Mouse (Mus musculus) ES-Bruce4 (cell line): ENCODE measurements at regions not wholly inside any gene's neighbourhood (a gene's known extent, or its start where the extent isn't known, plus 50 kb on each side); places are given as distances from the start of the nearest gene placed in this dataset.
A peak's percentile ranks its signal among the peaks of the same experiment; 100 is the strongest.

Experiments used
- H3K27ac ChIP-seq: 2 replicates; pipeline ENCODE4 v1.5.1; 2012; ENCODE audit warnings: low read length, inconsistent platforms; ENCODE audit not compliant: insufficient read depth
- H3K27me3 ChIP-seq: 2 replicates; pipeline ENCODE4 v1.6.1; 2012; ENCODE audit warnings: mild to moderate bottlenecking, low read length, inconsistent platforms; ENCODE audit not compliant: control insufficient read depth, poor library complexity, insufficient read depth, severe bottlenecking
- H3K36me3 ChIP-seq: 2 replicates; pipeline ENCODE4 v1.6.1; 2012; ENCODE audit warnings: inconsistent platforms, mild to moderate bottlenecking, low read length, moderate library complexity; ENCODE audit not compliant: control insufficient read depth, poor library complexity, insufficient read depth, severe bottlenecking
- H3K4me1 ChIP-seq: one replicate; pipeline ENCODE4 v1.8.1; 2011; ENCODE audit warnings: low read length; ENCODE audit not compliant: control insufficient read depth, insufficient read depth
- H3K4me3 ChIP-seq: 2 replicates; pipeline ENCODE4 v1.5.1; 2011; ENCODE audit warnings: low read depth, mild to moderate bottlenecking, low read length
- H3K9ac ChIP-seq: 2 replicates; pipeline ENCODE4 v1.6.1; 2012; ENCODE audit warnings: low read depth, mild to moderate bottlenecking, inconsistent platforms; ENCODE audit not compliant: poor library complexity, severe bottlenecking
- H3K9me3 ChIP-seq: replicated peaks from 2 replicates; pipeline ENCODE4 v1.6.1; 2012; ENCODE audit warnings: mild to moderate bottlenecking, low read length, inconsistent platforms; ENCODE audit not compliant: control insufficient read depth, poor library complexity, insufficient read depth, severe bottlenecking
- CTCF ChIP-seq: IDR thresholded peaks from one replicate; pipeline ENCODE4 v1.8.1; 2011; ENCODE audit warnings: low read depth, low read length
- EP300 ChIP-seq: IDR thresholded peaks from 2 replicates; pipeline ENCODE4 v1.6.1; 2011; ENCODE audit warnings: low read depth, low read length; ENCODE audit not compliant: insufficient read depth
- POLR2A ChIP-seq: IDR thresholded peaks from one replicate; pipeline ENCODE4 v1.8.1; 2011; ENCODE audit warnings: low read length; ENCODE audit not compliant: insufficient read depth

GRCm38 (mm10) chr14:118362931-118363330 lies 96.2 kb downstream of the Gm9376 start:
- no peak overlapping the region for H3K4me3 ChIP-seq

GRCm38 (mm10) chr14:118363391-118363821 lies 96.6 kb downstream of the Gm9376 start:
- Histone ChIP-seq H3K27me3 (peaks cover 2% of the 10 kb centered on the region; the same call in 1 of the 2 replicates), H3K27ac (no peak overlapping the region), H3K4me3 (peak overlapping the region; percentile 45), H3K9me3 (no peaks in the 10 kb centered on the region), H3K4me1 (peaks cover 6% of the 10 kb centered on the region), H3K9ac (peak overlapping the region; percentile 25; the same call in 1 of the 2 replicates), H3K36me3 (no peaks in the 10 kb centered on the region)
- TF ChIP-seq CTCF (no peak), EP300 (no peak), POLR2A (no peak)

More at GRCm38 (mm10) chr14:118362931-118363330, 96.2 kb downstream of the Gm9376 start:
- Histone ChIP-seq H3K27me3 (peaks cover 2% of the 10 kb centered on the region; the same call in 1 of the 2 replicates), H3K27ac (no peak overlapping the region), H3K9ac (0 out of 2 replicates have a peak overlapping the region, but pooled peaks have one; percentile 25), H3K4me1 (peaks cover 5% of the 10 kb centered on the region), H3K36me3 (no peaks in the 10 kb centered on the region), H3K9me3 (no peaks in the 10 kb centered on the region)
- TF ChIP-seq CTCF (no peak), POLR2A (no peak), EP300 (no peak)

DNA sequence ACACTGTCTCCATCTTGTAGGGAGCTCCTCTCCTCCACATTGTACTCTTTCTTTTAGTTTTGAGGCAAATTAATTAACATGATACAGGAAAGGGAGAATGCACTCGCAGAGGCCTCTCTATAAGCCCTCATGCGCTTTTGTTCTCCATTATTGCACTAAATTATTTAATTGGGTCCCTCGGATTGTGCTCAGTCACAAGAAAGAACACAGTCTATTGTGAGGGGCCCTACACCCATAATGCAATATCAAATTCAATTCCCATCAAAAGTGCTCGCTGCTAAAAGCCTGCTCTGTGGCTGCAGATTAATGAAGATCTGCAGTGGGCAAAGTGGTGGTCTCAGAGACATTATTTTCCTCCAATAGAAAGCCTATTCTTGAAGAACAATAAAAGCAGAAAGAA lies 99.8 kb downstream of the Gm9376 start:
- Histone ChIP-seq H3K36me3 (no peaks in the 10 kb centered on the region), H3K9me3 (no peaks in the 10 kb centered on the region), H3K9ac (no peak overlapping the region), H3K4me3 (no peak overlapping the region), H3K27me3 (peaks cover 2% of the 10 kb centered on the region; the same call in 1 of the 2 replicates), H3K4me1 (peaks cover 10% of the 10 kb centered on the region), H3K27ac (no peak overlapping the region)
- no peak for TF ChIP-seq POLR2A
- no peak for TF ChIP-seq EP300
- TF ChIP-seq CTCF: no peak

GRCm38 (mm10) chr14:118368619-118369431 lies 102.1 kb downstream of the Gm9376 start:
- H3K4me1 ChIP-seq: peaks cover 10% of the 10 kb centered on the region
- TF ChIP-seq POLR2A: no peak
- peak; percentile 89 for TF ChIP-seq EP300
- H3K27me3 ChIP-seq: no peaks in the 10 kb centered on the region
- no peaks in the 10 kb centered on the region for H3K36me3 ChIP-seq
- no peaks in the 10 kb centered on the region for H3K9me3 ChIP-seq
- H3K27ac ChIP-seq: peak overlapping the region; percentile 95
- no peak overlapping the region for H3K4me3 ChIP-seq
- H3K9ac ChIP-seq: no peak overlapping the region

- no peaks in the 10 kb centered on the region for H3K9me3 ChIP-seq
- TF ChIP-seq EP300 (no peak), CTCF (no peak), POLR2A (no peak)
- peaks cover 10% of the 10 kb centered on the region for H3K4me1 ChIP-seq
- H3K9ac ChIP-seq: no peak overlapping the region
- H3K4me3 ChIP-seq: no peak overlapping the region
- no peaks in the 10 kb centered on the region for H3K36me3 ChIP-seq
- no peaks in the 10 kb centered on the region for H3K27me3 ChIP-seq
- no peak overlapping the region for H3K27ac ChIP-seq
These were observed 104.6 kb downstream of the Gm9376 start for GRCm38 (mm10) chr14:118371336-118371735.

GRCm38 (mm10) chr14:118374819-118375520 lies 108.2 kb downstream of the Gm9376 start:
- Histone ChIP-seq H3K9ac (no peak overlapping the region), H3K9me3 (no peaks in the 10 kb centered on the region), H3K4me1 (peaks cover 1% of the 10 kb centered on the region), H3K4me3 (no peak overlapping the region), H3K27me3 (no peaks in the 10 kb centered on the region), H3K36me3 (no peaks in the 10 kb centered on the region), H3K27ac (no peak overlapping the region)
- TF ChIP-seq EP300: no peak
